Mouse (Mus musculus) olfactory bulb, adult 2 months (tissue): ENCODE measurements at regions not wholly inside any gene's neighbourhood (a gene's known extent, or its start where the extent isn't known, plus 50 kb on each side); places are given as distances from the start of the nearest gene placed in this dataset.

Source experiments
- H3K27ac ChIP-seq: fragments of 200-500 bp; 2 replicates; pipeline ENCODE4 v1.5.1; 2012; ENCODE audit warnings: low read depth, low read length; ENCODE audit not compliant: insufficient read depth
- H3K4me1 ChIP-seq: fragments of 200-500 bp; 2 replicates; pipeline ENCODE4 v1.6.1; 2012; ENCODE audit warnings: low read length; ENCODE audit not compliant: control insufficient read depth, insufficient read depth
- H3K4me3 ChIP-seq: fragments of 200-500 bp; 2 replicates; pipeline ENCODE4 v1.5.1; 2012; ENCODE audit warnings: mild to moderate bottlenecking, low read depth, low read length, moderate library complexity; ENCODE audit not compliant: insufficient read depth
- CTCF ChIP-seq: fragments of 200-500 bp; IDR thresholded peaks from 2 replicates; pipeline ENCODE4 v1.5.1; 2012; ENCODE audit warnings: low read depth, mild to moderate bottlenecking, low read length, moderate library complexity; ENCODE audit not compliant: insufficient read depth
- POLR2A ChIP-seq: fragments of 200-500 bp; IDR thresholded peaks from 2 replicates; pipeline ENCODE4 v1.6.1; 2012; ENCODE audit warnings: mild to moderate bottlenecking, low read depth, low read length, moderate library complexity; ENCODE audit not compliant: insufficient read depth
- WGBS: fragments of 180-500 bp; shearing (Covaris S2); methylation state at CpG from one replicate; pipeline ENCODE4 v1.1.7; 2018; 5-methylcytosine and 5-hydroxymethylcytosine counted together

DNA sequence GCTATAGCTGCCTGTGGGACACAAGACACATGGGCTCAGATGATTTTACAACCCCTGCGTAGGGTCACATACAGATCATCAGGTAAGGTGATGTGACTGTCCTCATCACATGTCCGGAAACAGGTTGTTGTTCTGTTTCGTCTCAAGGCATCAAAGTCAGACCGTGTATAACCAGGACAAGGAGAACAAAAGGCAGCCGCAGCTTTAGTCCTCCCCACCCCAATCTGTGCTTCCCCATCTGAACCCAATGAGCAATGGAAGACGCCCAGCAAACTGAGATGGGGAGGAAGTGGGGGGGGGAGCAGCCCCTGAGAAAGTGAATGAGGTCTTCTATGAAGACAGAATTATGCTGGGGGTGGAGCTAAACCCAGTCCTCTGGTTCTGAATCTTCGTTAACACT, 121.7 kb downstream of the Cd83 start:
- Histone ChIP-seq H3K27ac (no peak overlapping the region), H3K4me1 (peaks cover 6% of the 10 kb centered on the region), H3K4me3 (no peak overlapping the region)
- TF ChIP-seq CTCF (no peak), POLR2A (no peak)
- WGBS = 86% methylated on average over 7 of the region's 7 CpGs

DNA sequence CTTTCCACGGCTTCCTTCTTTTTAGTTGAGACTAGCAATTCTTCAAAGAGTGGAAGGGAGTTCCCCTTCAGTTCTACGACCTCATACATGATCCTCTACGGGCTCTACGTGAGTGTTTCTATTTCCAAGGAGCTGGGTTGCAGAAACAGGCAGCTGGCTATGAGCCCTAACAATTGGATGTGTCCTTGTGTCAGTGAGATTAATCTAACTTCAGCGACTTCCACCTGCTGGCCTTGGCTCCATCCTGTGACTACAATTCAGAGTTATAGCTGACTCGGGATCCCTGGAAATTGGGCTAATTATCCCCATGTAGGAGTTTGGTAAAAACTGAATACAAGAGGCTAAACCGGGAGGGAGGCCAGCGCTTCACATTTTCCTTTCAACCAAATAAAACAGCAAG, 122.8 kb downstream of the Cd83 start:
- H3K4me1 ChIP-seq = peaks cover 6% of the 10 kb centered on the region
- WGBS = 53% methylated on average over 8 of the region's 8 CpGs
- no peak overlapping the region for H3K4me3 ChIP-seq
- H3K27ac ChIP-seq = no peak overlapping the region
- TF ChIP-seq POLR2A = no peak

DNA sequence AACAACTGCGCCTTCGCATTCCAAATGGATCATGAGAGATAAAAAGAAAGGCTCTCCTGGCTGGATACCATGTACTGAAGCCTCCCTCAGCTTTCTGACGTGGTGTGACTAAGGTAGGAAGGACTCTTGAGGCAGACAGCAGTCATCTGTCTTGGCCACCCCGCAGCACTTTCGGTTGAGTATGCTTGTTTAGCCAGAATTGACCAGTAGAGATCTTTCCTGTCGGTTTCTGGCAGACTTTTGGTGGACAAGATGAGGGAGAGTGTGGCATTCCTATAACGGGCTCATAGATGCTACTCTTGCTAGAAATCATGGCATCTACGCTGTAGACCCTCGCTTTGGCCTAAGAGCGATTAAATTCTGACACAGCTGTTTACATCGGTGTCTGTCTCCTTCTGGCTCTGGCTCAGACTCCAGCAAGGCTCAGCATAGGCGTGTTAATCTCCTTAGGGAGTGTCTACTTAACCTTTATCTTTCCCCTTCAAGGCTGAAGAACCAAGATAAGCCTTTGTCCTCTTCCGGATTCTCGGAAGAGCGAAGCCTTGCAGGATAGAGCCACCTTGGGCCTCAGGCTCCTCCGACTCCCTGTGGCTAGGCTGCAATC, 123.6 kb downstream of the Cd83 start:
- peaks cover 6% of the 10 kb centered on the region for H3K4me1 ChIP-seq
- no peak overlapping the region for H3K27ac ChIP-seq
- TF ChIP-seq POLR2A = no peak
- no peak for TF ChIP-seq CTCF
- H3K4me3 ChIP-seq = no peak overlapping the region
- WGBS = 80% methylated on average over 16 of the region's 16 CpGs

DNA sequence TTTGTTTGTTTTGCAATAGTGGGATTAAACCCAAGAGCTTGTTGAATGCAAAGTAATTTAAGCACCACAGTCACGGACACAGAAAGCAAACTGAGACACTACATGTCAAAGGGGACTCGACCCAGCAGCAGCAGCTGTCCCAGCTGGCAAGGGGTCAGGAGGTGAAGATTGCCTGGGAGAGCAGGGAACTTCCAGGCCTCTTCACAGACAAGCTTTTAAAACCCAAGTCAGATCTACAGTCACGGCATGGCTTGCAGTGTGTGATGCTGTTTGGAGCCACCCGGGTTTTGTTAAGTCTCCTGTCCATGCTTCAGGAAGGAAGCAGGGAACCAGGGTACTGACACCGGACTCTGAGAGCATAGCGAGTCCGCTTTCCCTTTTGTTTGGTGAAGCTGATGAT, 125.4 kb downstream of the Cd83 start:
- WGBS = 80% methylated on average over 7 of the region's 7 CpGs
- H3K4me1 ChIP-seq = peaks cover 4% of the 10 kb centered on the region
- TF ChIP-seq CTCF (no peak), POLR2A (no peak)

DNA sequence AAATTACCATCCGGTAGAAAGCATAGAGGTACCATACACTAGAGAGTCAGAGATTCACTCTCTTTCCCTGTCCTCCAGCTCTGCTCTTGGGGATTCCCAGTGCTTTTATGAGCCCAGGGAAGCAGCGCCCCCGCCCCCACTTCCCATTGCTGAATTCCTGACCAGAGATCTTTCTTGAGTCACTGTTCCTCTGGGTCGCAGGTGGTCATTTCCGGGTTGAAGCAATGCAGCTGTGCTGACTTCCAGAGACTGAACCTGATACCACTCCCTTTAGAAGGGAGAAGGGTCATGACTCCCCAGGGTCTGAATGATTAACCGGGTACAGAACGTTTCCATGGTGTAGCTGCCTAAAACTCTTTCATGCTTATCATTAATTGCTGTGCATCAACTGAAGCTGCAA, 128.9 kb downstream of the Cd83 start:
- H3K4me1 ChIP-seq = peaks cover 4% of the 10 kb centered on the region; the same call in 1 of the 2 replicates
- no peak overlapping the region for H3K4me3 ChIP-seq
- WGBS = 71% methylated on average over 7 of the region's 7 CpGs
- no peak overlapping the region for H3K27ac ChIP-seq
- TF ChIP-seq CTCF (no peak), POLR2A (no peak)

More for the DNA sequence above, 125.4 kb downstream of the Cd83 start:
- no peak overlapping the region for H3K4me3 ChIP-seq
- H3K27ac ChIP-seq = no peak overlapping the region

DNA sequence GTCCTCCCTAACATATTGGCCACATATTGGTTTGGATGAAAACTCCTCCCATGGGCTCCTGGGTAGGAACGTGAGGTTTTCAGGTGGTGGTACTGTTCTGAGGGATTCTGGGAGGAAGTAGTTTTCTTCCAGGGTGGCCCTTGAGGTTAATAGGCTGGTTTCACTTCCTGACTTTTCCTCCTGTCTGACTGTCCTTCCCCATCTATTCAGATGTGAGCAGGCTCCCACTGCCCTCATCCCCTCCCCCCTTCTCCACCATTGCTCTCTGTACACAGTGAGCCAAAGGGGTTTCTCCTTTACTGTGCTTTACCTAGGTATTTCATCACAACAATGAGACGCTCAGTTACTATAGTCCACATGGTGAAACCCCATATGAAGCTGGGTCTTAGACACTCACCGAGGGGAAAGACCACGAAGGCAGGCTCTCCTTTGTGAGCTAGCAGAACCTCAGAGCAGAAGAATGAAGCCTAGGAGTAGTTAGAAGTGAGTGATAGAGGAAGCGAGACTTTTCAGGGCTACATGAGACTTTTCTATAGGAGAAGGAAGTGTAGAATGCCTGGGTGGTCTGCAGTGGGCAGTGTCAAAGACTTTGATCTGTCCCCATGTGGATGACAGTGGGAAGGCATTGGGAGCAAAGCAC, 135.3 kb downstream of the Cd83 start:
- H3K27ac ChIP-seq = no peak overlapping the region
- no peak overlapping the region for H3K4me3 ChIP-seq
- TF ChIP-seq POLR2A = no peak
- TF ChIP-seq CTCF = no peak
- no peaks in the 10 kb centered on the region for H3K4me1 ChIP-seq
- WGBS = 87% methylated on average over 5 of the region's 5 CpGs

DNA sequence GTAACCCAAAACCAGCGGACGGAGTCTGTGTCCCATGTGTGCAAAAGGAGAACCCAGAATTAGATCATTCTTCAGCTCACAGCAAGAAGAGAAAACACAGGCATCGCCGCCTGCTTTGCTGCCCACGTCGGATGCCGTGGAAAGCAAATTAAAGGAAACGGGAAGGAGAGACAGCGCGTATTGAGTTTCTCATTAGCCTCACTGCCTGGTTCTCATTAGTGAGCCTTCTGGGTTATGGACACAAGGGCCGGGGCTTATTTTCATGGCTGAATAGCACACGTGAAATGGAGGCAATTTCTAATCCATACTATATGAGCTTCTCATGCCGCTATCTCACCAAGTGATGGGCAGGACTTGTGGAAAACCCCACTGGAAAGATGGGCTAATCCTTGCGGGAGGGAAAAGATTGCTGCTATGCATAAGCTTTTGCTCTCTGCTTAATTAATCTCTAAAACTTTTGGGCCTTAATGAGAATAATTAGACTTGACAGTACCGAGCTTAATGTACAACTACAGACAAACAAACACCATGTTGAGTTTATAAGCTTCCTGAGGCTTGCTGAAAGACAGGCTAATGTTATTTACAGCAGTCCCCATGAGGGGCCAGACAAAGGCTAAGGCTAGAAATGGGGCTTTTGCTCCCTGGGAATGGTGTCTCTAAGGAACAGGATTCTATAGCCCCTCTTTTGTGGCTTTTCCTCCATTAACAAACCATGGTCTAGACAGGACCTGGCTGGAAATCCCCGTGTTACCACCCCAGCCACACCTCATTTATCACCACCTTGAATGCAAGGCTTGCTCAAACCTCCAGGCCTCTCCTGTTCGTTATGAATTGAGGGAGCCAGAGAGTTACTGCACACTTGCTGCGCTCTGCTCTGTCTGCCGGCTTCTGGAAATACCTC, 145.8 kb downstream of the Cd83 start:
- Histone ChIP-seq H3K27ac (no peak overlapping the region), H3K4me3 (no peak overlapping the region), H3K4me1 (no peaks in the 10 kb centered on the region)
- 67% methylated on average over 19 of the region's 19 CpGs for WGBS
- no peak for TF ChIP-seq POLR2A
- TF ChIP-seq CTCF = no peak

DNA sequence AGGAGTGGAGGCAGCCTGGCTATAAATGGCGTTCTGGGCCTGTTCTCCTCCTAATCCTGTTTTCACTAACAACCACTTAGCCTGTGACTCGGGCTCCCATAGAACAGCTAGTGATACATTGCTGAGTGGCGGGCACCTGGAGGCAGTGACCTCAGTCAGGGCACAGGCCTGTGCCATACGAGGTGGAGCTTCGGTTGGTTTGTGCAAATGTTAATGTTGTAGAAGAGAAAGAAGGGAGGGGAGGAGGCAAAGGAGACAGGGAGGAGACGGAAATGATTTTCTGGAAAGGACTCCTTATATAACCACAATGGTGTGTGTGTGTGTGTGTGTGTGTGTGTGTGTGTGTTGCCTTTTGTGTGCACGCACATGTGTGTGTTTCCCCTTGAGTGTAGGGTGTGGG, 148.4 kb downstream of the Cd83 start:
- no peak overlapping the region for H3K4me3 ChIP-seq
- no peak for TF ChIP-seq CTCF
- no peak for TF ChIP-seq POLR2A
- H3K4me1 ChIP-seq = no peaks in the 10 kb centered on the region
- WGBS = 89% methylated on average over 7 of the region's 7 CpGs
- no peak overlapping the region for H3K27ac ChIP-seq

DNA sequence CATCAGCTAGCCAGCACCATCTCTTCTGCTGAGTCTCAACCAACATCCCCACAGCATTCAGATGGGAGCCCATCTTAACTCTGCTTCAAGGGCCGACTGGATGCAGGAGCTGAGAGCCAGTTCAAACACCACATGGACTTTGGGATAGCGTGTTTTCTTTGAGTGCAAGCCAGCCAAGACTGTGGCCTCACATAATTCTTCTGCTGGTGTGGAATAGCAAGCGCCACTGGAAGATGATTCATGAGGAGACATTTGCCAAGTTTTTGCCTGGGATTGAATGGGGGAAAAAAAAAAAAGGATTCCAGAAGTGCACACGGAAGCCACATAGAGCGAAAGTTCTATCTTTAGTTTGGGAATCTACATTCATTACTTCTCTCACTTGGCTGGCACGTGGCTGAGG, 150.7 kb downstream of the Cd83 start:
- H3K4me1 ChIP-seq = no peaks in the 10 kb centered on the region
- no peak overlapping the region for H3K27ac ChIP-seq
- no peak for TF ChIP-seq POLR2A
- no peak for TF ChIP-seq CTCF
- H3K4me3 ChIP-seq = no peak overlapping the region
- 76% methylated on average over 6 of the region's 6 CpGs for WGBS
